Mouse (Mus musculus) left cerebral cortex, adult 18-20 months (tissue): ENCODE results near the gene Gdap1l1. TPM values are rescaled to one million over a fixed set of nuclear protein-coding genes. Genes with fewer than 3 reads are reported as not detected.
"Not testable (repeated sequence)": the region's sequence is repeated elsewhere in the genome, so short reads cannot be mapped to it uniquely, and the experiment has no call there.

Source experiments
- DNase-seq, 2 experiments: peaks; one replicate each; pipeline ENCODE4 v3.0.0; 2021 to 2022; ENCODE audit warnings: low spot score in 2 of 2, mixed read lengths in 1 of 2
- long read RNA-seq, 2 experiments: library from polyadenylated mRNA; stranded (forward); transcript quantifications; one replicate each; pipeline ENCODE4 v2.0.0; 2021
- total RNA-seq, 2 experiments: library from RNA; stranded (reverse); gene quantifications; 2 replicates each; pipeline ENCODE4 v1.2.3; 2021

The Gdap1l1 gene
- total RNA-seq = 10 to 100 TPM; 71.5 to 73.3 TPM
- long read RNA-seq, experiment 1, transcript Gdap1l1-201 (6 exons, 2,220 nt) = major isoform, 59 of 137 reads
- long read RNA-seq, experiment 1, transcript Gdap1l1-202 (7 exons, 2,475 nt) = minor isoform, 33 of 137 reads
- long read RNA-seq, experiment 1, partial matches to known transcripts = 35 of 137 reads
- long read RNA-seq, experiment 1, other reads (novel, unspliced or antisense) = 8 of 137 reads
- long read RNA-seq, experiment 2, transcript Gdap1l1-202 (7 exons, 2,475 nt) = major isoform, 39 of 106 reads
- long read RNA-seq, experiment 2, transcript Gdap1l1-201 (6 exons, 2,220 nt) = minor isoform, 33 of 106 reads
- long read RNA-seq, experiment 2, partial matches to known transcripts = 24 of 106 reads
- long read RNA-seq, experiment 2, other reads (novel, unspliced or antisense) = 10 of 106 reads

- peak; percentile 80 to 84 for DNase-seq
Measured at GRCm38 (mm10) chr2:163438246-163438618, at the start of gene Gdap1l1. Gene Gdap1l1 (plus strand): TSS chr2:163438476.

GRCm38 (mm10) chr2:163392436-163392835 lies 45.8 kb upstream of the Gdap1l1 start:
- no peak for DNase-seq

- no peak for DNase-seq
Measured at GRCm38 (mm10) chr2:163393241-163393640, 45.0 kb upstream of the Gdap1l1 start.

GRCm38 (mm10) chr2:163393976-163394375 lies 44.3 kb upstream of the Gdap1l1 start:
- no peak for DNase-seq

GRCm38 (mm10) chr2:163394977-163395376 lies 43.3 kb upstream of the Gdap1l1 start:
- no peak for DNase-seq

- no peak for DNase-seq
Measured at GRCm38 (mm10) chr2:163397071-163397470, 41.2 kb upstream of the Gdap1l1 start.

- DNase-seq = no peak
Measured at GRCm38 (mm10) chr2:163397905-163398304, 40.4 kb upstream of the Gdap1l1 start, which contains the start of gene Jph2. Gene Jph2 (minus strand): TSS chr2:163397993.

GRCm38 (mm10) chr2:163398770-163399169 lies 39.5 kb upstream of the Gdap1l1 start:
- DNase-seq = no peak

GRCm38 (mm10) chr2:163399222-163399621 lies 39.1 kb upstream of the Gdap1l1 start:
- no peak for DNase-seq

GRCm38 (mm10) chr2:163401221-163401620 lies 37.1 kb upstream of the Gdap1l1 start:
- DNase-seq = peak; percentile 79 to 85

GRCm38 (mm10) chr2:163404037-163404815 lies 34.0 kb upstream of the Gdap1l1 start:
- DNase-seq = no peak

- DNase-seq = no peak
Measured at GRCm38 (mm10) chr2:163410211-163410610, 28.1 kb upstream of the Gdap1l1 start.

- not testable (repeated sequence) for DNase-seq
Measured at GRCm38 (mm10) chr2:163411344-163411743, 26.9 kb upstream of the Gdap1l1 start.

- no peak for DNase-seq
Measured at GRCm38 (mm10) chr2:163411840-163412239, 26.4 kb upstream of the Gdap1l1 start.

GRCm38 (mm10) chr2:163412419-163412818 lies 25.9 kb upstream of the Gdap1l1 start:
- no peak for DNase-seq

GRCm38 (mm10) chr2:163412846-163413590 lies 25.3 kb upstream of the Gdap1l1 start:
- no peak for DNase-seq

GRCm38 (mm10) chr2:163417026-163417425 lies 21.2 kb upstream of the Gdap1l1 start:
- no peak for DNase-seq

GRCm38 (mm10) chr2:163417830-163418229 lies 20.4 kb upstream of the Gdap1l1 start:
- no peak for DNase-seq

GRCm38 (mm10) chr2:163418841-163419345 lies 19.4 kb upstream of the Gdap1l1 start:
- DNase-seq = no peak

- DNase-seq = peak; percentile 99 to 100
Measured at GRCm38 (mm10) chr2:163419346-163420045, 18.8 kb upstream of the Gdap1l1 start.
